Mouse (Mus musculus): Measurements from ENCODE around the gene Pimreg.

DNA sequence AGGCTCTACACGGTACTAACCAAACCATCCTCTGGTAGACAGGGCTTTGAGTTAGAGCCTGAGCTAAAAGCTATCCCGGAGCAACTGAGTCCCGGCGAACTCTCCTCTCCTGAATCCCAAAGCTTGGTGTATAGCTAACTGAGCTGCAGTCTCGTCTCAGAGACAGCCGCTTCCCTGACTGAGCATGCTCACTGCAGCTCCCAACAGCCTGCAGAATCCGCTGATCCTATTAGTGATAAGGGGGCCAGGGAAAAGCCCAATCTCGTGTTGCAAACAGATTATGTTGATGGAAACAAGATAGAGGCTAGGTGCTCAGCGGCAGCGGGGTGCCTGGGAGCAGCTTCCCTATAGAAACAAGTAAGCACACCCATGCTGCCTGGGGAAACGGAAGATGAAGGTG lies 45.0 kb upstream of the Pimreg start:
- TF ChIP-seq CTCF (IDR thresholded peaks at IDR 0.05; ENCODE audit: insufficient read depth, low read depth, low read length), result no peak
- TF ChIP-seq POLR2A (IDR thresholded peaks at IDR 0.05; ENCODE audit: insufficient read depth, low read depth, low read length), result no peak

Data from olfactory bulb, adult 2 months (tissue).